Mouse (Mus musculus) midbrain, embryonic 16.5 days (tissue): ENCODE results near the gene Gm26620. TPM values are rescaled to one million over a fixed set of nuclear protein-coding genes. Genes with fewer than 3 reads are reported as not detected.

Source experiments
- ATAC-seq: fragments of 200-750 bp; cut with Nextera tagmentation; 2 replicates; pipeline ENCODE4 v1.8.0; 2017; ENCODE audit warnings: moderate TSS enrichment
- H3K27ac ChIP-seq: fragments of 300-500 bp; sonication (generic); 2 replicates; pipeline ENCODE4 v1.5.1; 2014; ENCODE audit warnings: mild to moderate bottlenecking, low read length, mixed read lengths
- H3K27me3 ChIP-seq: fragments of 300-500 bp; sonication (generic); 2 replicates; pipeline ENCODE4 v1.6.1; 2014; ENCODE audit warnings: low read depth, low read length, mixed read lengths; ENCODE audit not compliant: control insufficient read depth, insufficient read depth
- H3K36me3 ChIP-seq: fragments of 300-500 bp; sonication (generic); 2 replicates; pipeline ENCODE4 v1.6.1; 2014; ENCODE audit warnings: mild to moderate bottlenecking, low read length, moderate library complexity, mixed read lengths; ENCODE audit not compliant: control insufficient read depth, insufficient read depth
- H3K4me1 ChIP-seq: fragments of 300-500 bp; sonication (generic); 2 replicates; pipeline ENCODE4 v1.6.1; 2014; ENCODE audit warnings: mild to moderate bottlenecking, low read length, mixed read lengths; ENCODE audit not compliant: control insufficient read depth, insufficient read depth
- H3K4me2 ChIP-seq: fragments of 300-500 bp; sonication (generic); 2 replicates; pipeline ENCODE4 v1.6.1; 2014; ENCODE audit warnings: mild to moderate bottlenecking, low read length, mixed read lengths
- H3K4me3 ChIP-seq: fragments of 300-500 bp; sonication (generic); 2 replicates; pipeline ENCODE4 v1.5.1; 2014; ENCODE audit warnings: low read depth, mild to moderate bottlenecking, low read length, moderate library complexity, mixed read lengths
- H3K9ac ChIP-seq: fragments of 300-500 bp; sonication (generic); 2 replicates; pipeline ENCODE4 v1.6.1; 2014; ENCODE audit warnings: low read depth, low read length, mixed read lengths
- H3K9me3 ChIP-seq: fragments of 300-500 bp; sonication (generic); replicated peaks from 2 replicates; pipeline ENCODE4 v1.6.1; 2014; ENCODE audit warnings: mild to moderate bottlenecking, low read length, mixed read lengths; ENCODE audit not compliant: control insufficient read depth, poor library complexity, severe bottlenecking
- WGBS: fragments of 180-500 bp; shearing (Covaris S2); extraction: QIAGEN DNeasy Blood & Tissue Kit; methylation state at CpG from one replicate; pipeline ENCODE4 v1.1.7; 2014; 5-methylcytosine and 5-hydroxymethylcytosine counted together
- polyA plus RNA-seq: library from polyadenylated mRNA; unstranded; fragments of >200 nt; fragmentation: Nextera tagmentation; extraction: Ambion mirVana; gene quantifications from 2 replicates; pipeline ENCODE4 v1.2.1, GENCODE M21; 2015

Gm26620 gene
- polyA plus RNA-seq, 1 experiment from 2014 or later = 1.3 TPM

GRCm38 (mm10) chr1:170919308-170919707 lies 34.4 kb downstream of the Gm26620 start:
- Histone ChIP-seq H3K9me3 (no peaks in the 10 kb centered on the region), H3K27ac (no peak overlapping the region), H3K4me1 (no peaks in the 10 kb centered on the region), H3K4me2 (no peak overlapping the region), H3K4me3 (no peak overlapping the region), H3K27me3 (no peaks in the 10 kb centered on the region), H3K36me3 (no peaks in the 10 kb centered on the region), H3K9ac (no peak overlapping the region)
- WGBS = 93% methylated on average over 8 of the region's 8 CpGs
- no peak for ATAC-seq

DNA sequence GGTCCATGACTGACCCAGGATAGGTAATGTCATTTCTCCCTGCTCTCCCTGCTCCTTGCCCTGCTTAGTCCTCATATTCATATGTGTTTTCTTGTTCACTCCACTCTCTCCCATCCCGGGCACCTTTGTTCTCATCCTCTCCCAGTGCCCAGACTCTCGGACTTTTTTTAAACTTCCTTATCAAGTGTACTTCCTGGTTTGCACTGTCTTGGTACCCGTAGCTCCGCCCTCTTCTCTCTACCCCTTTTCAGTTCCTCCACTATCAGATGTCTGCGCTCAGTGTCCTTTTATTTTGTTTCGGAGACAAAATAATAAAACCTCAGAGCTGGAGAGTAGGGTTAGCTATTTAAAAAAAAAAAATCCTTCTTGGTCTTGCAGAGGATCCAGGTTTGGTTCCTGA lies 39.6 kb downstream of the Gm26620 start:
- no peaks in the 10 kb centered on the region for H3K9me3 ChIP-seq
- H3K4me1 ChIP-seq = no peaks in the 10 kb centered on the region
- H3K9ac ChIP-seq = no peak overlapping the region
- H3K36me3 ChIP-seq = no peaks in the 10 kb centered on the region
- ATAC-seq = no peak
- H3K27ac ChIP-seq = no peak overlapping the region
- WGBS = 92% methylated on average over 6 of the region's 6 CpGs
- H3K4me3 ChIP-seq = no peak overlapping the region
- H3K27me3 ChIP-seq = no peaks in the 10 kb centered on the region
- no peak overlapping the region for H3K4me2 ChIP-seq

DNA sequence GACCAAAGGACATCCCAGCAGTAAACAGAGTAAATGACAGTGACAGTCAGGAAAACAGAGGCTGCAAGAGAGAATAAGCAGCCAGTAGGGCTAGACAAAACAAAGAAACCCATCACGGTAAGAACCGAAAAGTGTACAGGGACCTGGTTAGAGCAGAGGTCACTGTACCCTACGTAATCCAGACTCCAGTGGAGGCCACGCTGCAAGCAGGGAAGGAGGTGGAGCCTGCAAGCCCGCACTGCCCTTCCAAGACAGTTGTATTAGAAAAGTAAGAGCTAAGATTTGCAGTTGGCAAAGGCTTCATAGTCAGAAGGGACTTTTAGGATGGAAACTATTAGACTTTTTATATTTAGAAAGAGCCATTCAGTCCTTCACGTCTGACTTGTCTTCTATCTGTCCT lies 42.1 kb downstream of the Gm26620 start:
- no peaks in the 10 kb centered on the region for H3K4me1 ChIP-seq
- no peaks in the 10 kb centered on the region for H3K27me3 ChIP-seq
- no peak overlapping the region for H3K9ac ChIP-seq
- no peak for ATAC-seq
- H3K9me3 ChIP-seq = no peaks in the 10 kb centered on the region
- H3K4me3 ChIP-seq = no peak overlapping the region
- H3K4me2 ChIP-seq = no peak overlapping the region
- H3K36me3 ChIP-seq = no peaks in the 10 kb centered on the region
- H3K27ac ChIP-seq = no peak overlapping the region
- WGBS = 63% methylated on average over 6 of the region's 6 CpGs

- no peak within 1 kb of the TSS for H3K4me3 ChIP-seq
- H3K9ac ChIP-seq = no peak within 1 kb of the TSS
- H3K27ac ChIP-seq = no peak within 1 kb of the TSS
- 73% methylated on average over 3 of the region's 3 CpGs for WGBS
- no peaks in the 10 kb centered on the region for H3K4me1 ChIP-seq
- H3K9me3 ChIP-seq = no peaks in the 10 kb centered on the region
- no peaks in the 10 kb centered on the region for H3K36me3 ChIP-seq
- no peak for ATAC-seq
- H3K27me3 ChIP-seq = no peaks in the 10 kb centered on the region
- H3K4me2 ChIP-seq = no peak within 1 kb of the TSS
Observed at GRCm38 (mm10) chr1:170927378-170927777, 42.5 kb downstream of the Gm26620 start, which contains the start of gene Fcrla. Gene Fcrla, minus strand, starts transcription at chr1:170927583.

GRCm38 (mm10) chr1:170928467-170928866 lies 43.6 kb downstream of the Gm26620 start:
- no peak for ATAC-seq
- Histone ChIP-seq H3K36me3 (no peaks in the 10 kb centered on the region), H3K9ac (no peak overlapping the region), H3K27ac (no peak overlapping the region), H3K9me3 (no peaks in the 10 kb centered on the region), H3K4me3 (no peak overlapping the region), H3K4me1 (no peaks in the 10 kb centered on the region), H3K27me3 (no peaks in the 10 kb centered on the region), H3K4me2 (no peak overlapping the region)
- WGBS = 78% methylated on average over 2 of the region's 2 CpGs

- ATAC-seq = no peak
- Histone ChIP-seq H3K27me3 (no peaks in the 10 kb centered on the region), H3K4me1 (no peaks in the 10 kb centered on the region), H3K4me3 (no peak overlapping the region), H3K9ac (no peak overlapping the region), H3K4me2 (no peak overlapping the region), H3K27ac (no peak overlapping the region), H3K36me3 (no peaks in the 10 kb centered on the region), H3K9me3 (no peaks in the 10 kb centered on the region)
- WGBS = 82% methylated on average over 4 of the region's 4 CpGs
Observed at GRCm38 (mm10) chr1:170929245-170929644, 44.4 kb downstream of the Gm26620 start.

GRCm38 (mm10) chr1:170932043-170932442 lies 47.2 kb downstream of the Gm26620 start:
- H3K36me3 ChIP-seq = no peaks in the 10 kb centered on the region
- H3K9me3 ChIP-seq = no peaks in the 10 kb centered on the region
- no peak overlapping the region for H3K4me3 ChIP-seq
- H3K4me1 ChIP-seq = no peaks in the 10 kb centered on the region
- H3K9ac ChIP-seq = no peak overlapping the region
- no peak for ATAC-seq
- 86% methylated on average over 3 of the region's 3 CpGs for WGBS
- H3K27me3 ChIP-seq = no peaks in the 10 kb centered on the region
- no peak overlapping the region for H3K4me2 ChIP-seq
- H3K27ac ChIP-seq = no peak overlapping the region

DNA sequence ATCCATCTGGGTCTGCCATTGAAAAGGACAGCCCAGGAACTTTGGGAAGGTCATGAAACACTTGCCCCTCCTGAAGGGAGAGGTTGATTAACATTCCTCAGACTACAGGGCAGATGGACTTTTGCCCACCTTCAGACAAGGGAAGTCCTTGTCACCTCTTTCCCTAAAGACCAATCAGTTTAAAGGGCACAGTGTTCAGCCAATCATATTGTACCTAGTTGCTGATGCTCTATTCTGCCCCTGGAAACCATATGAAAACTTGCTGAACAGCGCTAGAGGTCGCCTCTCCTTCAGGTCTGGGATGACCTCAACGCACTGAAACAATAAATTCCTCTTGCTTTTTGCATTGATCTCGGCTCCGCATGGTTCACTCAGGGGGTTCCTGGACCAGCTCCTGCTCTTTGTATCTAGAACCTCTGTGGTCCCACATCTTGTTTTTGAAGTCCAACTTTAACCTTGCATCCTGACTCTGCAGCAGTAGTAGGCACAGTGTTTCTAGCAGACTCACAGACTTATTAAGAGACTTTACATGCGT lies 48.6 kb downstream of the Gm26620 start:
- Histone ChIP-seq H3K27ac (no peak overlapping the region), H3K9ac (no peak overlapping the region), H3K27me3 (no peaks in the 10 kb centered on the region), H3K4me3 (no peak overlapping the region), H3K9me3 (no peaks in the 10 kb centered on the region), H3K4me1 (no peaks in the 10 kb centered on the region), H3K36me3 (no peaks in the 10 kb centered on the region), H3K4me2 (no peak overlapping the region)
- ATAC-seq = no peak
- 78% methylated on average over 6 of the region's 6 CpGs for WGBS

GRCm38 (mm10) chr1:170933940-170934339 lies 49.1 kb downstream of the Gm26620 start:
- Histone ChIP-seq H3K4me2 (no peak overlapping the region), H3K27me3 (no peaks in the 10 kb centered on the region), H3K9me3 (no peaks in the 10 kb centered on the region), H3K4me3 (no peak overlapping the region), H3K4me1 (no peaks in the 10 kb centered on the region), H3K27ac (no peak overlapping the region), H3K36me3 (no peaks in the 10 kb centered on the region), H3K9ac (no peak overlapping the region)
- ATAC-seq = no peak
- WGBS = 82% methylated on average over 1 of the region's 1 CpGs
